Mouse (Mus musculus): Measurements from ENCODE around the gene Lzic.

- TF ChIP-seq CHD2 (IDR thresholded peaks at IDR 0.05; ENCODE audit: low read depth, low read length) (no peak), ZC3H11A (IDR thresholded peaks at IDR 0.05; ENCODE audit: borderline replicate concordance, low read depth, low read length) (no peak), HCFC1 (IDR thresholded peaks at IDR 0.05; ENCODE audit: borderline replicate concordance, insufficient read depth, low read length) (no peak), ZNF384 (IDR thresholded peaks at IDR 0.05; ENCODE audit: low read depth, low read length) (no peak)
Observed at GRCm38 (mm10) chr4:149541935-149542334, 56.9 kb downstream of the Lzic start.

All from ES-E14 (cell line).